Mouse (Mus musculus): ENCODE measurements around the gene Krt87.

GRCm38 (mm10) chr15:101463651-101464050 is 25.0 kb upstream of the Krt87 start, which contains the start of gene Krt81:
- TF ChIP-seq POLR2A (IDR thresholded peaks at IDR 0.05; ENCODE audit: borderline replicate concordance, extremely low read depth, insufficient read depth, insufficient read length, poor library complexity, severe bottlenecking) (no peak), CTCF (IDR thresholded peaks at IDR 0.05; ENCODE audit: borderline replicate concordance, extremely low read depth, insufficient read depth, insufficient read length) (no peak)

All from brain, embryonic 14.5 days (tissue).